Mouse (Mus musculus): ENCODE data around the gene Aven. TPM values are rescaled to one million over a fixed set of nuclear protein-coding genes. Genes with fewer than 3 reads are reported as not detected.

Gene Aven
- 15.4 TPM for polyA plus RNA-seq (2017; shearing (Covaris generic))

GRCm38 (mm10) chr2:112492856-112493538, at the start of gene Aven:
Aven (plus strand) TSS chr2:112492964.

GRCm38 (mm10) chr2:112454862-112455564, 37.8 kb upstream of the Aven start, which contains the start of gene Emc7:
Emc7 (plus strand) TSS chr2:112454997.

GRCm38 (mm10) chr2:112480669-112481068, 12.1 kb upstream of the Aven start, which contains the start of gene Chrm5:
Chrm5 (minus strand) TSS chr2:112480769.

Other genes with a start within 250 kb of the Aven start
- gene Nutm1, start 233.7 kb upstream of the Aven start, polyA plus RNA-seq (2017; shearing (Covaris generic)) = not detected
- gene Nop10, start 231.0 kb upstream of the Aven start, polyA plus RNA-seq (2017; shearing (Covaris generic)) = 148 TPM
- 109 TPM for gene Slc12a6, start 227.1 kb upstream of the Aven start, polyA plus RNA-seq (2017; shearing (Covaris generic))
- gene Gm21985, start 226.7 kb upstream of the Aven start, polyA plus RNA-seq (2017; shearing (Covaris generic)) = not detected
- 87.5 TPM for gene Emc4, start 124.9 kb upstream of the Aven start, polyA plus RNA-seq (2017; shearing (Covaris generic))
- 21.7 TPM for gene Katnbl1, start 113.8 kb upstream of the Aven start, polyA plus RNA-seq (2017; shearing (Covaris generic))
- gene Emc7, start 38.0 kb upstream of the Aven start, polyA plus RNA-seq (2017; shearing (Covaris generic)) = 20.9 TPM
- gene Chrm5, start 12.2 kb upstream of the Aven start, polyA plus RNA-seq (2017; shearing (Covaris generic)) = not detected